Mouse (Mus musculus) stomach, embryonic 16.5 days (tissue): ENCODE measurements at regions not wholly inside any gene's neighbourhood (a gene's known extent, or its start where the extent isn't known, plus 50 kb on each side); places are given as distances from the start of the nearest gene placed in this dataset.

Source experiments
- ATAC-seq: fragments of 200-750 bp; cut with Nextera tagmentation; 2 replicates; pipeline ENCODE4 v1.8.0; 2017; ENCODE audit warnings: moderate number of reproducible peaks, moderate TSS enrichment; ENCODE audit not compliant: insufficient read depth, low FRiP score
- H3K27ac ChIP-seq: fragments of 300-500 bp; sonication (generic); 2 replicates; pipeline ENCODE4 v1.5.1; 2014; ENCODE audit warnings: low read length
- H3K27me3 ChIP-seq: fragments of 300-500 bp; sonication (generic); 2 replicates; pipeline ENCODE4 v1.6.1; 2014; ENCODE audit warnings: low read length, control low read depth, mixed read lengths; ENCODE audit not compliant: control insufficient read depth, insufficient read depth
- H3K36me3 ChIP-seq: fragments of 300-500 bp; sonication (generic); 2 replicates; pipeline ENCODE4 v1.6.1; 2014; ENCODE audit warnings: low read length; ENCODE audit not compliant: control insufficient read depth, insufficient read depth
- H3K4me1 ChIP-seq: fragments of 300-500 bp; sonication (generic); 2 replicates; pipeline ENCODE4 v1.6.1; 2014; ENCODE audit warnings: low read length, control low read depth, mixed read lengths; ENCODE audit not compliant: control insufficient read depth, insufficient read depth
- H3K4me2 ChIP-seq: fragments of 300-500 bp; sonication (generic); 2 replicates; pipeline ENCODE4 v1.6.1; 2014; ENCODE audit warnings: low read depth, low read length, mixed read lengths
- H3K4me3 ChIP-seq: fragments of 300-500 bp; sonication (generic); replicated peaks from 2 replicates; pipeline ENCODE4 v1.5.1; 2014; ENCODE audit warnings: mild to moderate bottlenecking, low read length
- H3K9ac ChIP-seq: fragments of 300-500 bp; sonication (generic); 2 replicates; pipeline ENCODE4 v1.6.1; 2014; ENCODE audit warnings: low read length
- H3K9me3 ChIP-seq: fragments of 300-500 bp; sonication (generic); replicated peaks from 2 replicates; pipeline ENCODE4 v1.6.1; 2016; ENCODE audit warnings: low read length, control low read depth; ENCODE audit not compliant: control insufficient read depth
- WGBS: fragments of 180-500 bp; shearing (Covaris S2); extraction: QIAGEN DNeasy Blood & Tissue Kit; methylation state at CpG from one replicate; pipeline ENCODE4 v1.1.7; 2014; 5-methylcytosine and 5-hydroxymethylcytosine counted together

- no peaks in the 10 kb centered on the region for H3K4me1 ChIP-seq
- H3K4me3 ChIP-seq = no peak overlapping the region
- 79% methylated on average over 13 of the region's 13 CpGs for WGBS
- no peak for ATAC-seq
- no peak overlapping the region for H3K9ac ChIP-seq
- no peak overlapping the region for H3K4me2 ChIP-seq
- no peaks in the 10 kb centered on the region for H3K27me3 ChIP-seq
- no peak overlapping the region for H3K27ac ChIP-seq
- H3K36me3 ChIP-seq = no peaks in the 10 kb centered on the region
- H3K9me3 ChIP-seq = no peaks in the 10 kb centered on the region
Observed at GRCm38 (mm10) chr13:71034926-71035687, 193.5 kb upstream of the Adamts16 start.

- ATAC-seq = no peak
- Histone ChIP-seq H3K27ac (no peak overlapping the region), H3K27me3 (peaks cover 5% of the 10 kb centered on the region; the same call in 1 of the 2 replicates), H3K4me2 (no peak overlapping the region), H3K4me3 (no peak overlapping the region), H3K9ac (no peak overlapping the region), H3K9me3 (no peaks in the 10 kb centered on the region), H3K36me3 (no peaks in the 10 kb centered on the region), H3K4me1 (no peaks in the 10 kb centered on the region)
- whole genome bisulfite sequencing = 20% methylated on average over 3 of the region's 3 CpGs
Observed at GRCm38 (mm10) chr13:71008216-71008615, 166.6 kb upstream of the Adamts16 start.

GRCm38 (mm10) chr13:71006117-71006516 lies 164.5 kb upstream of the Adamts16 start:
- Histone ChIP-seq H3K4me2 (no peak overlapping the region), H3K27ac (no peak overlapping the region), H3K9me3 (no peaks in the 10 kb centered on the region), H3K36me3 (no peaks in the 10 kb centered on the region), H3K9ac (no peak overlapping the region), H3K27me3 (peaks cover 5% of the 10 kb centered on the region; the same call in 1 of the 2 replicates), H3K4me1 (no peaks in the 10 kb centered on the region), H3K4me3 (no peak overlapping the region)
- WGBS = 26% methylated on average over 1 of the region's 1 CpGs
- no peak for ATAC-seq

GRCm38 (mm10) chr13:71003517-71003916 lies 161.9 kb upstream of the Adamts16 start:
- H3K36me3 ChIP-seq = no peaks in the 10 kb centered on the region
- no peaks in the 10 kb centered on the region for H3K4me1 ChIP-seq
- ATAC-seq = no peak
- no peak overlapping the region for H3K4me3 ChIP-seq
- H3K27me3 ChIP-seq = peaks cover 5% of the 10 kb centered on the region; the same call in 1 of the 2 replicates
- H3K9ac ChIP-seq = no peak overlapping the region
- no peak overlapping the region for H3K27ac ChIP-seq
- WGBS = 53% methylated on average over 3 of the region's 3 CpGs
- no peaks in the 10 kb centered on the region for H3K9me3 ChIP-seq
- no peak overlapping the region for H3K4me2 ChIP-seq

- H3K9ac ChIP-seq = no peak overlapping the region
- H3K36me3 ChIP-seq = no peaks in the 10 kb centered on the region
- H3K4me3 ChIP-seq = no peak overlapping the region
- H3K4me1 ChIP-seq = no peaks in the 10 kb centered on the region
- H3K4me2 ChIP-seq = no peak overlapping the region
- no peak for ATAC-seq
- no peak overlapping the region for H3K27ac ChIP-seq
- 7% methylated on average over 2 of the region's 2 CpGs for WGBS
- no peaks in the 10 kb centered on the region for H3K27me3 ChIP-seq
- H3K9me3 ChIP-seq = no peaks in the 10 kb centered on the region
Observed at GRCm38 (mm10) chr13:71001278-71001677, 159.7 kb upstream of the Adamts16 start.

- Histone ChIP-seq H3K27ac (no peak overlapping the region), H3K4me3 (no peak overlapping the region), H3K36me3 (no peaks in the 10 kb centered on the region), H3K9me3 (no peaks in the 10 kb centered on the region), H3K4me2 (no peak overlapping the region), H3K9ac (no peak overlapping the region), H3K27me3 (no peaks in the 10 kb centered on the region), H3K4me1 (no peaks in the 10 kb centered on the region)
- WGBS = 68% methylated on average over 5 of the region's 5 CpGs
- no peak for ATAC-seq
Observed at GRCm38 (mm10) chr13:71000422-71001008, 158.9 kb upstream of the Adamts16 start.

- no peak overlapping the region for H3K4me2 ChIP-seq
- no peaks in the 10 kb centered on the region for H3K36me3 ChIP-seq
- H3K4me1 ChIP-seq = no peaks in the 10 kb centered on the region
- no peak overlapping the region for H3K27ac ChIP-seq
- ATAC-seq = no peak
- no peaks in the 10 kb centered on the region for H3K27me3 ChIP-seq
- H3K9ac ChIP-seq = no peak overlapping the region
- H3K4me3 ChIP-seq = no peak overlapping the region
- no peaks in the 10 kb centered on the region for H3K9me3 ChIP-seq
- 57% methylated on average over 1 of the region's 1 CpGs for WGBS
Observed at GRCm38 (mm10) chr13:70993522-70993921, 151.9 kb upstream of the Adamts16 start.

GRCm38 (mm10) chr13:70989999-70990645 lies 148.5 kb upstream of the Adamts16 start:
- ATAC-seq = no peak
- no peaks in the 10 kb centered on the region for H3K9me3 ChIP-seq
- H3K4me3 ChIP-seq = no peak overlapping the region
- H3K9ac ChIP-seq = no peak overlapping the region
- no peaks in the 10 kb centered on the region for H3K36me3 ChIP-seq
- H3K4me1 ChIP-seq = no peaks in the 10 kb centered on the region
- WGBS = 88% methylated on average over 10 of the region's 10 CpGs
- H3K27ac ChIP-seq = no peak overlapping the region
- H3K4me2 ChIP-seq = no peak overlapping the region
- no peaks in the 10 kb centered on the region for H3K27me3 ChIP-seq

GRCm38 (mm10) chr13:70979344-70979743 lies 137.7 kb upstream of the Adamts16 start:
- no peak overlapping the region for H3K4me3 ChIP-seq
- no peaks in the 10 kb centered on the region for H3K9me3 ChIP-seq
- no peaks in the 10 kb centered on the region for H3K36me3 ChIP-seq
- no peaks in the 10 kb centered on the region for H3K4me1 ChIP-seq
- no peaks in the 10 kb centered on the region for H3K27me3 ChIP-seq
- no peak for ATAC-seq
- WGBS = 100% methylated on average over 1 of the region's 1 CpGs
- H3K4me2 ChIP-seq = no peak overlapping the region
- no peak overlapping the region for H3K27ac ChIP-seq
- no peak overlapping the region for H3K9ac ChIP-seq
